Mouse (Mus musculus) hindbrain, embryonic 10.5 days (tissue): ENCODE measurements around the gene Rag2. TPM values are rescaled to one million over a fixed set of nuclear protein-coding genes. Genes with fewer than 3 reads are reported as not detected.

Source experiments
- DNase-seq: peaks from one replicate; pipeline ENCODE4 v3.0.0-alpha.2; 2017; ENCODE audit warnings: low spot score
- H3K27ac ChIP-seq: fragments of 300-500 bp; sonication (generic); 2 replicates; pipeline ENCODE4 v1.5.1; 2016; ENCODE audit warnings: mild to moderate bottlenecking, moderate library complexity
- H3K27me3 ChIP-seq: fragments of 300-500 bp; sonication (generic); 2 replicates; pipeline ENCODE4 v1.6.1; 2016; ENCODE audit warnings: mild to moderate bottlenecking; ENCODE audit not compliant: poor library complexity, insufficient read depth, severe bottlenecking
- H3K36me3 ChIP-seq: fragments of 300-500 bp; sonication (generic); 2 replicates; pipeline ENCODE4 v1.6.1; 2016; ENCODE audit warnings: mild to moderate bottlenecking, moderate library complexity
- H3K4me1 ChIP-seq: fragments of 300-500 bp; sonication (generic); replicated peaks from 2 replicates; pipeline ENCODE4 v1.6.1; 2016; ENCODE audit warnings: mild to moderate bottlenecking
- H3K4me3 ChIP-seq: fragments of 300-500 bp; sonication (generic); 2 replicates; pipeline ENCODE4 v1.5.1; 2016; ENCODE audit warnings: mild to moderate bottlenecking, moderate library complexity
- H3K9me3 ChIP-seq: fragments of 300-500 bp; sonication (generic); 2 replicates; pipeline ENCODE4 v1.6.1; 2016; ENCODE audit warnings: mild to moderate bottlenecking, moderate library complexity
- WGBS: fragments of 180-500 bp; shearing (Covaris S2); methylation state at CpG from one replicate; pipeline ENCODE4 v1.1.7; 2016; 5-methylcytosine and 5-hydroxymethylcytosine counted together
- polyA plus RNA-seq: library from polyadenylated mRNA; unstranded; fragments of >200 nt; fragmentation: Nextera tagmentation; extraction: Ambion mirVana; gene quantifications from 2 replicates; pipeline ENCODE4 v1.2.1, GENCODE M21; 2016

Gene Rag2
- polyA plus RNA-seq, 1 experiment from 2014 or later = not detected

DNA sequence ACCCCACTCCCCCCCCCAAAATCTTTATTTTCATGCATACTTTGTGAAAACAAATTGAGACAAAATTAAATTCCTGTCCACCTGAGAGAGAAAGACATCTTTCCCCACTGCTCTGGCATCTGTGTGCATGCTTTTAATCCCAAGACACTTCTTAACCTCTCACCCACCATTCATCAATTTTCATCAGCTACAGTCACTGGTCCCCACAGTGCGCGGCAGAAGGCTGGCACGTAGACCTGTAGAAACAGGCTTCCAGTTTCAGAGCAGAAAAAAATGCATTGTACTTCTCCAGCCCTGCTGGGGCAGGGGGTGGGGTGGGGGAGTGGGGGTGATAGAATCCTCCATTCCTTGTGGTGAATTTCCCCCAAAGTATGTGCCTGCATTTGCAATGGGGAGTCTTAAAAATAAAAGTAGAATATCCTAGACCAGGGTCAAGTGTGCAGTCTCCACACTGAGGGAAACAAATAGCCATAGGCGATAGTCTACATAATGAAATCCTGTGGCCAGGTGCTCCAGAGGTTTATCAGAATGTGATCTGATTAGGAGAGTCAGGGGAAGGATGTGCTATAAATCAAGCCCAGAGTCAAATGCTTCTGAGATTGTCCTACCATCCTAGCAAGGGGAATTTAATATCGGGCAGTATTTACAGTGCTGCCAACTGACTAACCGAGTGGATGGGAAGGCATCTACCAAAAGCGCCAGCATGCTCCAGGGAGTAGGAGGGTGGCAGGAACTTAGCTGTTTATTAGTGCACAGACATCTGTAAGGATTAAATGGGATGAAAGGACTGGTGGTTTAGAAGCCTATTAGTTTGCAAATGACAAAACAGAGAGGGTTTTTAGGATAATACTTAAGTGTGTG lies 14.7 kb downstream of the Rag2 start:
- no peak overlapping the region for H3K27ac ChIP-seq
- no peak for DNase-seq
- no peaks in the 10 kb centered on the region; the same call in 1 of the 2 replicates for H3K27me3 ChIP-seq
- 66% methylated on average over 7 of the region's 7 CpGs for WGBS
- H3K9me3 ChIP-seq = no peaks in the 10 kb centered on the region
- no peak overlapping the region for H3K4me3 ChIP-seq
- H3K36me3 ChIP-seq = no peaks in the 10 kb centered on the region
- peaks cover 9% of the 10 kb centered on the region for H3K4me1 ChIP-seq

DNA sequence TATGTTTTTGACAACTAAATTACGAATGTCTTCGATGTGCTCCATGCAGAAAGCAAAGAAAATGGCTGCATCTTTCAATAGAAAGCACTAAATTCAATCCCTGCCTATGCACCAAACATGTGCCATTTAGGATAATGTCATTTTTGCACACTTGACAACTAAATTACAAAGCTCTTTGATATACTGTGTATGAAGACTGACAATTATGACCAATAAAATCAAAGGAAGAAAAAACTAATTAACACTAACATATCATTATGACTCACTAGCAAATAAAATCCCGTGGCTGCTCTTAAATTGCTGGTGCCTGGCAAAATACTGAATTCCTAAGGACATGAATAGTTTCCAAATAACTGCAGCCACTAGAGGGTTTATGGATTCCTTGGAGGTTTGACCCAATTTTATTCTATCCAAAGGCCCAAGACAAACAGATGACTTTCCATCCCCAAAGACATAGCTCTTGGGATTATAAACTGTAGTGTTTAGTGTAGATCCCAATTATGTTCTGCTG lies 15.4 kb downstream of the Rag2 start:
- Histone ChIP-seq H3K4me1 (peaks cover 9% of the 10 kb centered on the region), H3K27me3 (no peaks in the 10 kb centered on the region; the same call in 1 of the 2 replicates), H3K4me3 (no peak overlapping the region), H3K27ac (no peak overlapping the region), H3K9me3 (no peaks in the 10 kb centered on the region), H3K36me3 (no peaks in the 10 kb centered on the region)
- DNase-seq = no peak
- 86% methylated on average over 3 of the region's 3 CpGs for WGBS

DNA sequence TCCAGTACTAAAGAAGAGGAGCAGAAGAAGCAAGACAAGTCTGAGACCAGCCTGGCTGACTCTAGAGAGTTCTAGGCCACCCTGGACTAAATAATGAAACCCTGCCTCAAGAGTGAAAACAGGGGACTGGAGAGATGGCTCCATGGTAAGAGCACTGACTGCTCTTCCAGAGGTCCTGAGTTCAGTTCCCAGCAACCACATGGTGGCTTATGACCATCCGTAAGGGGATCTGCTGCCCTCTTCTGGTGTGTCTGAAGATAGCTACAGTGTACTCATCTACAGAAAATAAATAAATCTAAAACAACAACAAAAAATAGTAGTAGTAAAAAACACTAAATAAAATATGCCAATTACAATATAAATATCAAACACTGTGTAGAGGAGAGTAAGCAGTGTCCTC lies 21.3 kb downstream of the Rag2 start:
- no peak overlapping the region for H3K4me3 ChIP-seq
- H3K27me3 ChIP-seq = no peaks in the 10 kb centered on the region
- H3K27ac ChIP-seq = no peak overlapping the region
- H3K36me3 ChIP-seq = no peaks in the 10 kb centered on the region
- no peak for DNase-seq
- no peaks in the 10 kb centered on the region for H3K9me3 ChIP-seq
- H3K4me1 ChIP-seq = peaks cover 10% of the 10 kb centered on the region
- WGBS = 86% methylated on average over 1 of the region's 1 CpGs

DNA sequence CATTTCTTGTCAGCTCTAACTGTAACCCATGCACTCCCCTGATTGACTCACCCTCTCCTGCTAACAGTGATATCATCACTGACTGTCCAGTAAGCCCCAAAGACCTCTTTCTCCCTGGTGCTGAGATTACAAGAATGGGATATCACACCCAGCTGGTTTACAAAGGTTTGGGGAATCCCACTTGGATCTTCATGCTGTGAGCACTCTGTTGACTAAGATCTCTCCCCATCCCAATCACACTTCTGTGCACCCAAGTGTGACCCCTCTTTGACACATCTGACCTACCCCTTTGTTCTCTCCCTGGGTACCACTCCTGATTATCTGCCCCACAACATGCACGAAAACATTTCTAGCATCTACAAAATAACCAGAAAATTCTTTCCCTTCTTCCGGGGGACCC lies 23.8 kb downstream of the Rag2 start:
- WGBS = 45% methylated on average over 2 of the region's 2 CpGs
- Histone ChIP-seq H3K27me3 (peaks cover 3% of the 10 kb centered on the region; the same call in 1 of the 2 replicates), H3K4me1 (peaks cover 17% of the 10 kb centered on the region), H3K27ac (no peak overlapping the region), H3K4me3 (no peak overlapping the region), H3K36me3 (no peaks in the 10 kb centered on the region), H3K9me3 (no peaks in the 10 kb centered on the region)
- DNase-seq = no peak

DNA sequence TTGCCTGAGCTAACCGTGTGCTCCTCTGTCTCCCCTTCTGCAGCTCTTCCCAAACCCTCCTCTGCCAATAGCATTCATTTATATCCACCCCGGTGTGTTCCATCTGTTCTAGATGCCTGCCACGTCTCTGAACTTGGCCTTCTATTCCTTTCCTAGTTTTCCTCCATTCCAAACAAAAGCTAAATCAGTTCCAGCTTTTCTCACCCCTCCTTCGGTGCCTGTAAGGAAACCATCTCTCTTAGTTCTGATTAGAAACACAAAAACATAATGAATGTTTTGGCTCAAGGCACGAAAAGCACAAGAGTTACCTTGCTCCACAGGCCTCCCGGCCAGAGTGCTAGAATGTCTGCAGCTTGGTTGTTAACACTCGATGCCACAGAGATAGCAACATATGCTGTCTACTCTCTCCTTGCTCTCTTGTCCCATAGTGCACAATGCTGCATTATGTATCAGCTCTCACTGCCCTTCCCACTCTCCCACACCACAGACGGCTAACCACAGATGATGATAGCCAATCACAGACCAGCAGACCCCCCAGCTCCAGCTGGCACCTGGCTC lies 24.7 kb downstream of the Rag2 start, which contains the start of the genes Rag1 and B230118H07Rik:
Gene Rag1 (minus strand): TSS at position 388 of the 558 bp plus-strand sequence.
Gene B230118H07Rik (minus strand): TSS at position 419 of the 558 bp plus-strand sequence.
- Histone ChIP-seq H3K4me3 (no peak within 1 kb of the TSS), H3K4me1 (peaks cover 17% of the 10 kb centered on the region), H3K27me3 (peaks cover 3% of the 10 kb centered on the region; the same call in 1 of the 2 replicates), H3K9me3 (no peaks in the 10 kb centered on the region), H3K36me3 (no peaks in the 10 kb centered on the region), H3K27ac (no peak within 1 kb of the TSS; the same call in 1 of the 2 replicates)
- no peak for DNase-seq
- 46% methylated on average over 8 of the region's 8 CpGs for WGBS

DNA sequence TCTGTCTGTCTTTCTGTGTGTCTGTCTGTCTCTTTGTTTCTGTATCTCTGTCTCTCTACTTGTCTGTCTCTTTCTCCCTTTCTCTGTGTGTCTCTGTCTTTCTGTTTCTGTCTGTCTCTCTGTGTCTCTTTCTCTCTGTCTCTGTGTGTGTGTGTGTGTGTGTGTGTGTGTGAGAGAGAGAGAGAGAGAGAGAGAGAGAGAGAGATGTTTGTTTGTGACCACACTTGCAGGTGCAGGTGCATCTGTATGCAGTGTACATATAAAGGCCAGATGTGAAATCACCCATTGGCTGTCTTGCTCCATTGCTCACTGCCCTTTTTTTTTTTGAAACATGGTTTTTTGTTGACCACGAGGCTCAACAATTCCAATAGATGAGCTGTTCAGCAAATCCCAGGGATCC lies 25.9 kb downstream of the Rag2 start:
- peaks cover 3% of the 10 kb centered on the region; the same call in 1 of the 2 replicates for H3K27me3 ChIP-seq
- peaks cover 17% of the 10 kb centered on the region for H3K4me1 ChIP-seq
- no peak overlapping the region for H3K4me3 ChIP-seq
- no peaks in the 10 kb centered on the region for H3K36me3 ChIP-seq
- H3K9me3 ChIP-seq = no peaks in the 10 kb centered on the region
- 74% methylated on average over 1 of the region's 1 CpGs for WGBS
- DNase-seq = no peak
- H3K27ac ChIP-seq = no peak overlapping the region

DNA sequence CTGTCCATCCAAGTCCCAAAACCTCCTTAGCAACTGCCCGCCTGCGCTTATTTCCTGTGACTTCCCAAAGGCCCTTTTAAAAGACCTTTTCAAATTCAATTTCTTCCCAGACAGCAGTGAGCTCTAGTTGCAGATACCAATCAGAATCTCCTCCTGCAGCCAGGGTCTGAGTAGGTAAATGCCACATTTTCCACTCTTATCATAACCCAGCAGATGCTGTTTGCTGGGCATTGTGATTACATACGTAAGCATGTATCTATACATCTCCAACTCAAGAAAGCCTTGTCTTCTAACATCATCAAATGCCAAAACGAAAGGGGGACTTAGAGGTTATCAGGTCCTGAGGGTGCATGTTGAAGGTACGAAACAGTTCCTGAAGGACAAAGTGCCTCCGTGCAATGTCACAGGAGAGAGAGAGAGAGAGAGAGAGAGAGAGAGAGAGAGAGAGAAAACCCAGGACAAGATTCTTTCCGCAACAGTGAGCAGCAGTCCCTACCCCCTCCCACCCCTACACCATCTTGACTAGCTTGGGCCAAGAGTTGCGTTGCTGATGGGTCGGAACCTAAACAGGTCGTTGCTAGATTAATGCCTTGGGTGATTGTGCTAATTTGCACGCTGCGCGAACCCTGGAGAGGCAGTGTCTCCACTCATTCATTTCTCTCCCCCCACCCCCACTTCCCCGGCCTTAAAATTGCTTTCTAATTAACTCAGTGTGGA lies 27.8 kb downstream of the Rag2 start:
- 50% methylated on average over 14 of the region's 14 CpGs for WGBS
- H3K4me1 ChIP-seq = peaks cover 17% of the 10 kb centered on the region
- H3K4me3 ChIP-seq = peak overlapping the region; percentile 43
- no peak overlapping the region for H3K27ac ChIP-seq
- H3K9me3 ChIP-seq = no peaks in the 10 kb centered on the region
- DNase-seq = no peak
- H3K36me3 ChIP-seq = no peaks in the 10 kb centered on the region
- H3K27me3 ChIP-seq = peaks cover 3% of the 10 kb centered on the region; the same call in 1 of the 2 replicates

DNA sequence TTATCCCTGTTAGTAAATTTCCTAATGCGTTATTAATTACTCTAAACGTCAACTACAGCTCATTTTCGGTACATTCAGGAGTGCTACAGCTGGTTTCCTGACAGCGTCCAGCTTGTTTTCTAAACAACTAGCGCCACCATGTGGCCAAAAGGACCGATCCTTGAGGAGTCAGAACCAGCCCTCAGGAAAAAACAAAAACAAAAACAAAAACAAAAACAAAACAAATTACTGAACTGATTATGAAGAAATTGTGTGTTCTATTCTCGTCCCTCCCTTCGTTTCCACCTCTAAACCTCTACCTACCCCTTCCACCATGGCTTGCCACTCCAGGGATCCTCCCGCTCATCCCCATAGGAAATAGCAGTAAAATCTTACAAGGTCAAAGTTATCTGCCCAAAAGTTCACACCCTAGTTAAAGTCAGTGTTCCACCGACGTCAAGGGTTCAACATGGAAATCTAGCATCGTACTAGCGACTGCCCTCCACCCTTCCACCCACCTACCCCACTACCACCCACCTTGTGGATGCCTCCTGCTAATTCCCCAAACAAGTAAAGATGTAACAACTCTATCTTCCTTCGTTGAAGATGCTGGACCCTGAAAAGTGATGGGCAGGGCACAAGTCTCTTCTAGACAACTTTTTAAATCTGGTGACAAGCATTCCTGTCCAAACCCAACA lies 28.5 kb downstream of the Rag2 start:
- 20% methylated on average over 14 of the region's 14 CpGs for WGBS
- H3K9me3 ChIP-seq = no peaks in the 10 kb centered on the region
- peak overlapping the region; percentile 43 for H3K4me3 ChIP-seq
- H3K36me3 ChIP-seq = no peaks in the 10 kb centered on the region
- H3K4me1 ChIP-seq = peaks cover 16% of the 10 kb centered on the region
- peak; percentile 63 for DNase-seq
- peaks cover 3% of the 10 kb centered on the region; the same call in 1 of the 2 replicates for H3K27me3 ChIP-seq
- no peak overlapping the region for H3K27ac ChIP-seq

DNA sequence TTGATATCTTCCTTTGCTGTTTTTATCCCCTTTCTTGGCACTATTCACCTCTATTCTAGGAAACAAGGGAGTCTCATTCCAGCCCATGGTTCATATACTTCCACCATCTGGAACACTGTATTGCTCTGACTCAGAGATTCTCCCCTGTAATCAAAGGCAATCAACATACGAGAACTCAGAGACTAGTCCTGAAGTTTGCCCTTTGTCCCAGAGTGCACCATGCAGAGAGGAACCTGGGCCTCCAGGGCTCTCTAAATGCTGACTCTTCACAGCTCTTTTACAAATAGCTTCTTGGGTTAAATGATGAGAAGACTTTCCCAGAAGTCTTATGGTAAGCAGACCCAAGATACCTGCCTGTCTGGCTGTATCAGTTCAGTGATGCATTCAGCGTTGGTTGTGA lies 36.0 kb downstream of the Rag2 start:
- Histone ChIP-seq H3K27me3 (no peaks in the 10 kb centered on the region), H3K27ac (no peak overlapping the region), H3K4me1 (peaks cover 3% of the 10 kb centered on the region), H3K36me3 (no peaks in the 10 kb centered on the region), H3K9me3 (no peaks in the 10 kb centered on the region), H3K4me3 (no peak overlapping the region)
- no peak for DNase-seq
- WGBS = 72% methylated on average over 2 of the region's 2 CpGs

DNA sequence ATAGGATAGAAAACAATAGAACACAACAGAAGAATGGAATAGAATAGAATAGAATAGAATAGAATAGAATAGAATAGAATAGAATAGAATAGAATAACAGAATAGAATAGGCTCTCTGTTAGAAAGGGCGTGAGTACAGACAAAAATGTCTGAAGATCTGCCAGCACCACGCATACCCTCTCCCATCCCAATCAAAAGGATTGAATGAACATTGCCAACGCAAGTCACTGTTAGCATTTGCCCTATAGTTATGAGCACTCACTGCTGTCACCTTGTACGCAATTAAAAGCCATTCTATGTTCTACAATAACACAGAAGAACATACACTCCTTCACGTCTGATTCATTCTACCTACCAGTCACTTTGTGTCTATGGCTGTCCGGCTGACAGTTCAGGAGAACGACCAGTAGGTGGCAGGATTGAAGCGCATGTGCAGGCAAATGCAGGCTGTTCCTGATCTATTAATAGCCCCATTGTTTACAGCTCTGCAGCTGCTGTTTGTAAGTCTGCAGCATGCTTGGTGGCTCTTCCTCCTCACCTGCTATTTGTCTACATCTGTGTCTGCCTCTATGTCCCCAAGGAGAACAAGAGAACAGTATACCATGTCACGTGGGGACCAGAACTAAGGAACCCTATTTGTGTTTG lies 40.7 kb downstream of the Rag2 start:
- H3K4me3 ChIP-seq = no peak overlapping the region
- no peaks in the 10 kb centered on the region for H3K36me3 ChIP-seq
- H3K27me3 ChIP-seq = no peaks in the 10 kb centered on the region
- DNase-seq = peak; percentile 79
- no peaks in the 10 kb centered on the region for H3K9me3 ChIP-seq
- WGBS = 25% methylated on average over 9 of the region's 9 CpGs
- H3K27ac ChIP-seq = peak overlapping the region; percentile 76
- H3K4me1 ChIP-seq = peaks cover 5% of the 10 kb centered on the region

DNA sequence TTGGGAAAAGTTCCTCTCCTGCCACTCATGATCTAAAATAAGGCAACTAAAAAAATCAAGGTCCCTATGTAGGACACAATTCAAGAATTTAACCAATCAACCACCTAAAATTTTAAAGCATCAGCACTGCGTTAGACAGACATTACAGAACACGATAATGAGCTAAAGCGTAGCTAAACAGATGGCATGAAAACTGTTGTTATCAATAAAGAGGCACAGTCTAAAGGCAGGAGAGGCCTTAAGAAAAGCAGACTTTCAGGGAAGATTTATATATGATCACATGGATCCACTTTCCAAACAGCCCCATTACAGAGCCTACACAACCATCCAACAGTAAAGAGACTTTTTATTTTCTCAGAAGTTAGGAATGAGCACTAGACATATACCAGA lies 41.2 kb downstream of the Rag2 start:
- no peaks in the 10 kb centered on the region for H3K9me3 ChIP-seq
- no peaks in the 10 kb centered on the region for H3K27me3 ChIP-seq
- no peak overlapping the region for H3K4me3 ChIP-seq
- no peaks in the 10 kb centered on the region for H3K36me3 ChIP-seq
- H3K4me1 ChIP-seq = peaks cover 5% of the 10 kb centered on the region
- no peak for DNase-seq
- 89% methylated on average over 3 of the region's 3 CpGs for WGBS
- peak overlapping the region; percentile 76 for H3K27ac ChIP-seq

DNA sequence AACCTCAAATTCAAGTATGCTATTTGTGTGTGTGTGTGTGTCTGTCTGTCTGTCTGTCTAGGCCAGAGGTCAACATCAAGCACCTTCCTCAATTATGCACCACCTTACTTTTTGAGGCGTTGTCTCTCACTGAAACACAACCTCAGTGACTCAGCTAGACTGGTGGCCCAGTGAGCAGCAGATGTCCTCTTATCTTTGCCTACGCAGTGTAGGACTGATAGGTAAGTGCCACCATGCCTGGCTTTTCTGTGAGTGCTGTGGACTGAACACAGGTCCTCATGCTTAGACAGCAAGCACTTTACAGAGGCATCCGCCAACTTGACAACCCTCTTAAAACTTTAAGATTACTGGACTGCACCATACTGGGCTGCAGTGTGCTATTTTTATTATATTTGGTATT lies 44.2 kb downstream of the Rag2 start:
- no peak for DNase-seq
- WGBS = 96% methylated on average over 3 of the region's 3 CpGs
- Histone ChIP-seq H3K9me3 (no peaks in the 10 kb centered on the region), H3K27ac (no peak overlapping the region), H3K27me3 (no peaks in the 10 kb centered on the region), H3K4me1 (peaks cover 5% of the 10 kb centered on the region), H3K4me3 (no peak overlapping the region), H3K36me3 (no peaks in the 10 kb centered on the region)
